Mouse (Mus musculus) heart, adult 11 months (tissue): Measurements from ENCODE around the gene Prelp.
A peak's percentile ranks its signal among the peaks of the same experiment; 100 is the strongest.
"Not testable (repeated sequence)": the region's sequence is repeated elsewhere in the genome, so short reads cannot be mapped to it uniquely, and the experiment has no call there.

Source experiments
- DNase-seq: peaks from one replicate; pipeline ENCODE4 v3.0.0; 2022

Gene Prelp

DNA sequence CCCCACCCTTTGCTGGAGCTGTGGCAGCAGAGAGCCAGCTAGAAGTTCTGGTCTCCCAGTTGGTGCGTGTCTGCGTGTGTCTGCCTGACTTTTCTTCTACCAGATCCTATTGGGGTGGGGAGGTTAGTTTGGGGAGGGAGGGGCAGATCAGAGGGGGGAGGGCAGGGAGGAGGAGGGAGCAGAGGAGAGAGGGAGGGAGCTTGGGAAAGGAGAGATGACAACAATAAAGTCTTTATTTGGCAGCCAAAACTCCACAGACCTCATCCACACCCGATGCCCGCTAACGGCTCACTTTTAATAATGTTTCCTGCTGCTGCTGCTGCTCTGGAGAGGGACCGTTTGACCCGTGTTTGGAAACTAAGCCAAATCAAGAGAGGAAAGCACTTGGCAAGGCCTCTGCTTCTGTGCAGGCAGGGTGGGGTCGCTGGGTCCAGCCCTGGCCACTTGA is at the start of gene Prelp:
Gene Prelp (minus strand): TSS at position 111 of the 448 bp plus-strand sequence.
- DNase-seq = peak; percentile 99

- peak; percentile 43 for DNase-seq
Measured at GRCm38 (mm10) chr1:133969427-133969826, 48.2 kb upstream of the Prelp start.

- peak; percentile 83 for DNase-seq
Measured at GRCm38 (mm10) chr1:133968788-133969325, 47.6 kb upstream of the Prelp start.

DNA sequence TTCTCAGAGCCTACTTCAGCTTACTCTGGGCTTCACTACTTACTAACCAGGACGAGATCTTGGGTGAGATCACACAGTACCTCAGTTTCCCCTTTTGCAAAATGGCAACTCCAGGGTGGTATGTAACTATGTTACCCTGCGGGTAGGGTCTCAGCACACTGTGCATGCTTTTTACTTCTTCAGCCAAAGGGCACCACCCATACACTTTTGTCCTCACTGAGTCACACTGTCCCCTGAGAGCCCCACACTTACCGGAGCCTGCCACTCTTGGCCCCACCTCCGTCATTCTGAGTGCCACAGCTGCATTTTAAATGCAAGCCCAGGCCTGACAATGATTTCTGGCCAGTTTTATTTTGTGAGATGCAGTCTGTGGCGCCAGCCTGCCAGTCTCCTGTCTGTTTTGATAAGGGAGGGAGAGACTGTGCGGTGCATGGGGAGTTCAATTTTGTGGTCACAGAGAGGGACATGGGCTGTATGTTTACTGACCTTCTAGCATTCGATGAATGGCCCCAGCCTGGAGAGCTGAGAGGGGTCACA is 46.3 kb upstream of the Prelp start:
- DNase-seq = peak; percentile 83

GRCm38 (mm10) chr1:133966044-133966443 is 44.8 kb upstream of the Prelp start:
- DNase-seq = no peak

- DNase-seq = no peak
Measured at GRCm38 (mm10) chr1:133965298-133965697, 44.1 kb upstream of the Prelp start.

DNA sequence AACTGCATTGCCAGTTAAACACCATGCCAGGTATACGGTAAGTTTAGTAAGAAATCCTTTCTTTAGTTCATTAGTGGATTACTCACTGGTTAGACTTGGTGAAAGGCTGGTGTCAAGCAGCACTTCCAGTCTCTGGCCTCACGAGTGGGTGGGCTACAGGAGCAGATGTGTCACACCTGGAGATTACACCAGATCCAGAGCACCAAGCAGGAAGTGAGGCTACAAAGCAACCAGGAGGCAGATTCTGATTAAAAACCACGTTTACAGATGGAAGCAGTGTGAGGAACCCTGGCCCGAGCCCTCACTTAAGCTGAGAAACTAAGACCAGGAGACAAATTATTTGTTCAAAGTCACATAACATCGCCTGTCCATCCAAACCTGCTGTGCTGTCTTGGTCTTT is 43.5 kb upstream of the Prelp start:
- no peak for DNase-seq

- DNase-seq = peak; percentile 83
Measured at GRCm38 (mm10) chr1:133963578-133963977, 42.4 kb upstream of the Prelp start.

GRCm38 (mm10) chr1:133963128-133963527 is 41.9 kb upstream of the Prelp start:
- not testable (repeated sequence) for DNase-seq

GRCm38 (mm10) chr1:133961281-133962134 is 40.3 kb upstream of the Prelp start:
- DNase-seq = peak; percentile 99

GRCm38 (mm10) chr1:133959521-133959920 is 38.3 kb upstream of the Prelp start:
- peak; percentile 99 for DNase-seq

DNA sequence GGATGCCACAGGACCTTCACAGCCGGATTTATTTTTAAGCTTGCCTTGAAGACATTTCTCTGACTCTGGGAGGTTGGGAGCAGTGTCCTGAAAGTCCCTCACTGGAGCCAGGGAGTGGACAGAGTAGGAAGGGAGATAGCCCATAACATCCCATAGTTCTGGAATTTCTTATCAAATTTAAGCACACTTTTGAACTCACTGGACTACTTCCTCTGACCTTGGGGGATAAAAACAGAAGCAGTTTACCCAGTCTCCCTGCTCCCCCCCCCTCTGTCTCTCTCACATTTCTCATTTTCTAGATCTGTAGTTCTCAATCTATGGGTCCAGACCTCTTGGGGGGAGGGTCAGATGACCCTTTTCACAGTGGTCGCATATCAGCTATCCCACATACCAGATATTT is 32.8 kb upstream of the Prelp start:
- no peak for DNase-seq

GRCm38 (mm10) chr1:133953261-133953742 is 32.1 kb upstream of the Prelp start:
- peak; percentile 93 for DNase-seq

DNA sequence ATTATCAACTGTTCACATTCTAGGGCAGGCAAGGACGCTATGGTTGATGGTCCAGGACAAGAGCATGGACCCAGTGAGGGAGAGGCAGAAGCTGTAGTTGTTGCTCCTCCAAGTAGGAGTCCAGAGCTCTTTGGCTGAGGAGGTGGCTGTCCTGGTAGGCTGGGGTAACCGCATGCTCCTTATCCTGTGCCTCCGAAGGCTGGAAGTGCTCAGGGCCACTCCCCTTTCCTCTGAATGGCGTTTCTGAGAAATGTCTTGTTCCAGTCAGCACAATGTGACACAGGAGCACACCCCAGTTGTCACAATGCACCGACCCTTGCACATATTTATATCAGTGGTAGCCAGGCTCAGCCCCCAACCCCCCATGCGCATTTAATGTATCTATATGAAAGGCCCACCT is 30.4 kb upstream of the Prelp start:
- DNase-seq = no peak

- no peak for DNase-seq
Measured at GRCm38 (mm10) chr1:133950061-133950782, 29.0 kb upstream of the Prelp start.

GRCm38 (mm10) chr1:133945106-133945505 is 23.9 kb upstream of the Prelp start:
- DNase-seq = no peak

GRCm38 (mm10) chr1:133941904-133942303 is 20.7 kb upstream of the Prelp start:
- DNase-seq = peak; percentile 74

- peak; percentile 89 for DNase-seq
Measured at GRCm38 (mm10) chr1:133941158-133941860, 20.1 kb upstream of the Prelp start.

DNA sequence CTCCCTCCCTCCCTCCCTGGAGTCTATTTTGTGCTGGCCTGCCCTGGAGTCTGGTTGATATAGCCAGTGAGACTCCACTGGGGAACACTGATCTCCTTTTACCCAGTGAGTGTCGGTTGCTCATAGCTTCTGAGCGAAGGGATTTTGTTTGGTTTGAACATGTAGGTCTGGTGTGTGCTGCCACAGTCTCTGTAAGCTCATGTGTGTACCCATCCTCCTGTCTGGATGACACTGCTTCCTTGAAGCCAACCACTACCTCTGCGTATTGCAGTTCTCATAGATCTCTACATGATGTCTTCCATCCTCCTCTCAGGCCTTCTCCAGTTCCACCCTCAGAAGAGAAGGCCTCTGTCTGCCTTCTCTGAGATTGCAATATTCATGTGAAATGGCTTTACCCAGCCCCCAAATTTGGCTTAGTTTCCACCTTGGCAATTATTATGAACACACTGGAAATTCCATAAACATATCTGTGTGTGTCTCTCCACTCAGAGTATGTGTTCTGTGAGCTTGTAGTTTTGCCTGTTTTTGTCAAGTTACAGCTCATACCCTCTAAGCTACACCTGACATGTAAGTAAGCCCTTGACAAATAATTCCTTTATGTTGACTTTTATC is 19.4 kb upstream of the Prelp start:
- DNase-seq = peak; percentile 82

- peak; percentile 84 for DNase-seq
Measured at GRCm38 (mm10) chr1:133939708-133940107, 18.5 kb upstream of the Prelp start.

- no peak for DNase-seq
Measured at GRCm38 (mm10) chr1:133936169-133936568, 15.0 kb upstream of the Prelp start.

- peak; percentile 97 for DNase-seq
Measured at GRCm38 (mm10) chr1:133934354-133934963, 13.2 kb upstream of the Prelp start.
